Mouse (Mus musculus): ENCODE data around the gene Grid2.

DNA sequence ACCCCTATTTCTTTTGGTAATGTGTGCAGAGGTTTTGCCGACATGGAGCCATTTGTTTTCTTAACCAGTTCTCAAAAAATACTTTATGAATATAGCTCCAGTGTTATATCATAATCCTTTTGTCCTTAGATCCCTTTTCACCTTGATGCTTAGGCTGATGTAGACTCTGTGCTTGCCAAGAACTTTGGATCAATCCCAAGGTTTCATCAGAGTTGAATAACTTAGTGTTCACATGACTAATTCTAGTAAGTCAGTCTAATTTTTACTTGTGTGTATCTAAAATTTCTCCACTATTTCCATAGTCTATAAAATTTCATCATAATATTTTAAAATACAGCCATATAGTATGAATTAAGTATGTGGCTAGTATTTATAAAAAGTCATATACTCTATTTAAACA lies 259.3 kb downstream of the Grid2 start:
- TF ChIP-seq CTCF (IDR thresholded peaks at IDR 0.05; ENCODE audit: low read depth) (no peak), EP300 (optimal IDR thresholded peaks at IDR 0.05) (no peak)

All from stomach, postnatal 0 days (tissue).